Mouse (Mus musculus) gastrocnemius, postnatal 14 days (tissue): Measurements from ENCODE around the gene Bloc1s6. TPM values are rescaled to one million over a fixed set of nuclear protein-coding genes. Genes with fewer than 3 reads are reported as not detected.
A peak's percentile ranks its signal among the peaks of the same experiment; 100 is the strongest.

Source experiments
- DNase-seq: peaks from one replicate; pipeline ENCODE4 v3.0.0; 2021; ENCODE audit warnings: mixed read lengths
- intact Hi-C: fragments of 180-260 bp; cut with DNase I; formaldehyde crosslinking; loops from one replicate; pipeline ENCODE4 v1.15.1; 2025; ENCODE audit warnings: low total_unique reads
- total RNA-seq, 2 experiments: library from RNA; stranded (reverse); gene quantifications; 2 replicates each; pipeline ENCODE4 v1.2.3; 2021

The Bloc1s6 gene
- total RNA-seq, 2 experiments from 2014 or later, result 16.8 to 19.3 TPM

GRCm38 (mm10) chr2:122759791-122760190, 21.5 kb downstream of the Bloc1s6 start:
- no peak for DNase-seq
- intact Hi-C loops, result loop anchor here (10.0 kb wide), 2 partner anchors 95 to 125 kb away; partner anchors contain the start of gene AA467197

DNA sequence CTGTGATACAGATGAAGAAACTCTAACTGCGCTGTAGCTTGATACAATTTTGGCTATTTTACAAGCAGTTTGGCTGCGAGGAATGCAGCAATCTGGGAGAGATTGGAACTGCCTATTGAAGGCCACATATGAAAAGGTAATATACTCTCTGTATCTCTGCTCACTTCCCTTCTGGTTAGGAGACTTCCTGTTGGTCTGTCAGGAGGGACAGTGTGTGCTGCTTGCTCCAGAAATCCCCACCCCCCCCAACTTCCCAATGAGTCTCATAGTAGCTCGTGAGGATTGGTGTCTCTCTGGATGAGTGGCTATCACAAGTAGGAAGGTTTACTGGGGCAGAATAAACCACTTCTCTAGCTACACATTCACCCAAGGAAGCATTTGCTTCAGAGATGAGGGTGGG, 24.7 kb downstream of the Bloc1s6 start:
- intact Hi-C loops, result no loop called here

DNA sequence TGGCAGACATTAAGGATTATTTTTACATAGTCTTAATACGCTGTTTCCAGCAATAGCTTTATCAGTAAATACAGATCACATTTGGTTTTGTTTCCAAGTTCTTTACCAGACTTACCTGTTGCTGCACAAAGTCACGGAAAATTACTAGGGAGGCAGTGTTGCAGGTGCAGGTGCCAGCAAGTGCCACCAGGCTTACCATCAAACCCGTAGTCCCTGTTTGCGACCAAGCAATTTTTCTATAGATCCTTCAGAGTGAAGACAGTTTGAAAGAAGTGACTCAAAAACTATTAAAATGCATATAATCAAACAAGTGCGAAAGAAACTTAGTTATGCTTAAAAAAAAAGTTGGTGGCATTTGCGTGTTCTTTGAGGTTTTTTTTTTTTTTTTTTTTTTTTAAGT, 26.2 kb downstream of the Bloc1s6 start:
- intact Hi-C loops, result no loop called here
- DNase-seq, result no peak

More for the DNA sequence above, 24.7 kb downstream of the Bloc1s6 start:
- DNase-seq, result no peak

GRCm38 (mm10) chr2:122765071-122765793, 26.9 kb downstream of the Bloc1s6 start, which contains the start of gene Sqor:
Sqor (plus strand) TSS chr2:122765237.
- intact Hi-C loops, result no loop called here
- peak; percentile 78 for DNase-seq

DNA sequence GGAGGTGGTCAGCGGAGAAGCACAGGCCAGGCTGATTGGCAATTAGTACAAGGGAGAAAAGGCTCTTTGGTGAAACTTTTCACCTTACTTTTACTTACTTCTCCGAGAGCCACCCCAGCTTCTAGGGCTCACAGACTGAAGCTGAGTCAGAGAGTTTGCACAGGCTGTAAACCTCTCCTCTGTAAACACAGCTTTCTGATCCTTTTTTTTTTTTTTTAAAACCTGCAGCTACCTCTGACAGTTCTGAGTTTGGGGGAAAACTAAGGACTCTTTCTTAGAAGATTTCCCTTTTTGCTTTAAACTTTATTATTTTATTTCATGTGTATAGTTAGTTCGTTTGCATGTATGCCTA, 27.5 kb downstream of the Bloc1s6 start:
- DNase-seq, result no peak
- intact Hi-C loops, result no loop called here

- intact Hi-C loops, result no loop called here
- DNase-seq, result no peak
Observed at GRCm38 (mm10) chr2:122771002-122771401, 32.7 kb downstream of the Bloc1s6 start.

- DNase-seq, result no peak
- intact Hi-C loops, result no loop called here
Observed at GRCm38 (mm10) chr2:122772899-122773298, 34.6 kb downstream of the Bloc1s6 start.

DNA sequence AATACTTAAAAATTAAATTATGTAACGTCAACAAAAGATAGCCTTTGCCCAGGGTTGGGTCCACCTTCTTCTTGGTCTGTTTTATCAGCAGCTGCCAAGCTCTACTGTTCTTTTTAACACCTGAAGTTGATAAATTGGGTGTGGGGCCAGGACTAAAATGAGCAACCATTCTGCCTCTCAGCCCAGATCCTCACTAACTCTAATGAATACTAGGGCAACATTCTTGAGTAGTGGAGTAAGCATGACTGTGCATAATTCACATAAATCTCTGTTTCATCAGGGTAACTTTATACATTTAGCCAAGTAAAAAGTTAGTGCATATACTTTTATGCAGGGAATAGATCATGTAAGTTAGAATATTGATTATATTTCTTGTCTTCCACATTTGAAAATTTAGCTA, 37.2 kb downstream of the Bloc1s6 start:
- DNase-seq, result no peak
- intact Hi-C loops, result no loop called here

- intact Hi-C loops, result no loop called here
- no peak for DNase-seq
Observed at GRCm38 (mm10) chr2:122776823-122777222, 38.5 kb downstream of the Bloc1s6 start.

GRCm38 (mm10) chr2:122779967-122780366, 41.7 kb downstream of the Bloc1s6 start:
- intact Hi-C loops, result no loop called here
- DNase-seq, result no peak

DNA sequence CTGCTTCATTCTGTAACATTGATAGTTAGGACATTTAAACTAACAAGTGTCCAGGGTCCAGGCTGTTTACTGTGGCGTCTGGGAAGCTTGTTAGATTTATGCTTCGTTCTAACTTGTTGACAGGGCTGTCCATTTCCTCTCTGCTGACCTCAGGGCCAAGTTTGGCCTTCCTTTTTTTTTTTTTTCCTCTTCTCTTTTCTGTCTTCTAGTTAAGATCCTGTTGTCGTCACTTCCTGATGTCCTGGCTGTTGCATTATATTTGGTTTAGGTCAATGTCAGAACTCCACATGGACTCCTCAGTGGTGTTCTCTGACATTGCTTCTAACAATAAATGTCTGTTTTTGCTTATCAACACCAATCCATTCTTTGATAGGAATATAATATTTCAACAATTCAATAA, 42.1 kb downstream of the Bloc1s6 start:
- intact Hi-C loops, result no loop called here
- DNase-seq, result no peak

DNA sequence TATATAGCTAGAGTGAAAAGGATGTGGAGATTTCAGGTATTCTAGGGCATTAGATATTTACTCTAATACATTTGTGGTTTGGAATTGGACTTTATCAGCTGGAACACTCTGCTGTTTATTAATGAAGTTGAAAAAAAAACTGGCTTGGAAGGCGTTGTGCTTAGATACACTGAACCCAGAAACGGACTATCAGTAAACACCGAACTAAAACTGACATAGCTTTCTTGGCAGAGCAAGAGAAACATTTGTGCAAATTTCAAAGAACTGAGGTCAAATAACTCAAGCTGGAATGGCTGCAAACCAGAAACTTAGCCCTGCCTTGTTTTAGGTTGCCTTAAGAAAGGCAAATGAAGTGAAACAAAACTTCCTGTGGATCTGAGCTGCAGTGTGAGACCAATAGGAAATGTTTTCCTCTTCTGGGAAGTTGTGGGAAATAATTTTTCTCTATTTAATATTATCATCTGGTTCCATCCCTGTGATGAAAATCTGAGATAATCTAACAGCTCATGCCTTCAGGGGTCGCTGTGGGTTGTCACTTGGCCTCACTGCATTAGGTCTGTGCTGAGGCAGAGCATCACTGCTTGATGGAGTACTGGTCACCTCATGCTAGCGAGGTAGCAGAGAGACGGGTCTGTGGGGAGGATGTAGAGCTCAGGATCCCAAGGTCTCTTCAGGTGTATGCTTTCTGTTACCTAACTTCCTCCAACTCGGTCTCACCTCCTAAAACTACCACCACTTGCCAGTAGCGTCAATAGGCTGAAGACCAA, 43.5 kb downstream of the Bloc1s6 start:
- no peak for DNase-seq
- intact Hi-C loops, result no loop called here

GRCm38 (mm10) chr2:122783730-122784129, 45.4 kb downstream of the Bloc1s6 start:
- intact Hi-C loops, result no loop called here
- DNase-seq, result no peak

DNA sequence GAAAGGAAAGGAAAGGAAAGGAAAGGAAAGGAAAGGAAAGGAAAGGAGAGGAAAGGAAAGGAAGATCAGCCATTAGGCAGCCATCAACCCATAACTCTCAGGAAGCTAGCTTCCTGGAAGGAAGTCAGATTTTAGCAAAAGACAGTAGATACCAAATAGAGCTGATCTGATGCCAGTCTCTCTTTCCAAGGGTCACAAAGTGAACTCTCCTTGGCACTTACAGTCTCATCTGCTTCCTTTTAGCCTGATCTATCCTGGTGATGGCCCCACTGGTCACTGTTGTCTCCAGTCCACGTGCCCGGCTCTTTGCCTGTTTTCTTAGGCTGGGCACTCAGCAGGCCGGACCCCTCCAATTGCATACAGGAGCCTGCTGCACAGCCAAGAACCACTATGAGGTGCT, 46.4 kb downstream of the Bloc1s6 start:
- DNase-seq, result no peak
- intact Hi-C loops, result no loop called here

DNA sequence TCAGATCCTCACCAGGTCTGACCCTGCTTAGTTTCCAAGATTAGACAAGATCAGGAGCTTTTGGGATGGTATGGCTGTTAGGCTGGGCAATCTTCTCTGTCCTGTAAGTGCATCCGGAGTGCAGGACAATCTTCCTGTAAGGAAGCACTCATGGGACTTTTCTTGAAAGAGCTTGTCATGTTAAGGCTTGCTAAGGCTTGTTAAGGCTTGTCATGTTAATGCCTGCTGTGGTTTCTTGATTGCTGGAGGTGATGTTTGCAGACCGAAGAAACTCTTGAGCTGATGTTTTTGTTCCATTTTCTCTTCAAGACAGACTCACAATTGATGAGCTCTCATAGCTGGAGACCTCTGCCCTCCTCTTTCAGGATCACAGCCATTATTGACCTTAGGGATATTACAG, 47.9 kb downstream of the Bloc1s6 start:
- DNase-seq, result no peak
- intact Hi-C loops, result no loop called here

- intact Hi-C loops, result no loop called here
Observed at GRCm38 (mm10) chr2:122789311-122789710, 51.0 kb downstream of the Bloc1s6 start.

DNA sequence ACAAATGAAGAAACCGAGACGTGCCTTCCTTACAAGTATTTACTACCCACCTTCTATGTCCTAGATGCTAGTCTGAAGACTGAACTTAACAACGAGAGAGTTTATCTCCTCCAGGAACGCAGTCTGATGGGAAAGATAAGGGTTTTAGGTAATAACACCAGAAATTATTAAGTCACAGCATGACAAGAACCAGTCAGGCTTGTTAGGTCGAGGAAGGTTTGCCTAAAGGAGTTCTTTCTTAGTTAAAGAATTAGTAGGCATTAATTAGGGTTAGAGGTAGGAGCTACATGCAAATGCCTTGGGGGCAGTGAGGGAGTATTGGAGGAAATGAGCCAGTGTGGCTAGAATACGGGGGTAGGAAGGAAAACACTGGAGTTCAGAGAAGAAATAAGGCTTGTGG, 51.4 kb downstream of the Bloc1s6 start:
- no peak for DNase-seq
- intact Hi-C loops, result no loop called here

More at GRCm38 (mm10) chr2:122789311-122789710, 51.0 kb downstream of the Bloc1s6 start:
- DNase-seq, result no peak
